Mouse (Mus musculus): ENCODE data around the gene Gpr6. TPM values are rescaled to one million over a fixed set of nuclear protein-coding genes. Genes with fewer than 3 reads are reported as not detected.

Gene Gpr6
- polyA plus RNA-seq, 1 experiment from 2014 or later = not detected

DNA sequence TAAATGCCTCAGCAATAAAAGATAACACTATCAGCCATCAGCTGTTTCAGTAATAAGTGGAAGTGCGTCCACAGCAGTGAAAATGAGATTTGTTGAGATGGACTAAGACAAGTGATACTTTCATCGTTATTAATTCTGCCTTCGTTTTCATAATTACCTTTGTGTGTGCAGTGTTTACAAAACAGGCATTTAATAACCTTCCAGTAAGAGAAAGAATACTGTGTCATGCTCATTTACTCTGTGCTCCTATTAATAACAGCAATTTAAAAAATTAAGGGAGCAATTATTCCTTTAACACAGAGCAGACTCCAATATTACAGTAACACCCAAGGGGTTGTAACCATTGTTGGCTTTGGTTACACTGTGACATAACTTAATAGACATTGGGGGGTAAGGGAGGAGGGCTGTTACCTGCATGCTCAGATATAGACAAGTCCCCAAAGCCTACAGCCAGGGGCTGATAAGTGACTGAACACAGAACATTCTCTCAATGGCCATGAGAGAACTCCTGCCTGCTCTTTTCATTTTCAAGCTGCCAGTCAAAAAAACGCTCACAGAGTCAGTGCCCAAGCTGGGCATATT, 11.7 kb downstream of the Gpr6 start:
- Histone ChIP-seq H3K36me3 (replicated peaks; ENCODE audit: insufficient read depth, low read length) (no peaks in the 10 kb centered on the region), H3K9me3 (ENCODE audit: low read length) (no peaks in the 10 kb centered on the region), H3K4me3 (ENCODE audit: low read depth, low read length) (no peak overlapping the region), H3K27ac (ENCODE audit: low read depth) (no peak overlapping the region), H3K9ac (replicated peaks) (no peak overlapping the region), H3K4me2 (ENCODE audit: low read depth, low read length) (no peak overlapping the region), H3K4me1 (ENCODE audit: insufficient read depth) (no peaks in the 10 kb centered on the region), H3K27me3 (ENCODE audit: insufficient read depth, low read length) (no peaks in the 10 kb centered on the region)
- DNase-seq (no peak), ATAC-seq (no peak)
- TF ChIP-seq EP300 (IDR thresholded peaks at IDR 0.05; ENCODE audit: low read depth) (no peak), CTCF (IDR thresholded peaks at IDR 0.05; ENCODE audit: low read depth) (no peak)
- WGBS (ENCODE audit: insufficient replicate concordance) = 73% methylated on average over 4 of the region's 4 CpGs

DNA sequence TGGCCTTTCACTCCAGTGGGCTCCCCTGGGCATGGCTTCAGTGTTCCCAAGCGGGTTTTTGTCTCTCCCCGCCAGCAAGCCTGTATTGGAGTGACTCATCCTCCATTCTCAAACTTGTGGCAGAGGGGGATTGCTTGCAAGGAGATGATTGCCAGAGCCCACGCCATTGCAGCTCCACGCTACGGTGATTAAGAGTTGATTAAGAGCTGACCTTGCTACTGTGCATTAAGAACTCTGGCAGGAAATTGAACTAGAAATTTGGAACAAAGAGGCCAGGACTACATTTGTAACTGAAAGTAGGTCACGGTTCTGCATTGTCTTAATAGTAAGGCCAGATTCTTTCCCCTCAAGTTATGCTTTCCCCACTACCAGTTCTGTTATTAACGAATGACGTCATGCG, 16.5 kb downstream of the Gpr6 start:
- H3K9ac ChIP-seq (replicated peaks) = no peak overlapping the region
- H3K27ac ChIP-seq (ENCODE audit: low read depth) = no peak overlapping the region
- 78% methylated on average over 9 of the region's 9 CpGs for WGBS (ENCODE audit: insufficient replicate concordance)
- H3K4me1 ChIP-seq (ENCODE audit: insufficient read depth) = no peaks in the 10 kb centered on the region
- DNase-seq (no peak), ATAC-seq (no peak)
- H3K9me3 ChIP-seq (ENCODE audit: low read length) = no peaks in the 10 kb centered on the region
- no peak overlapping the region for H3K4me2 ChIP-seq (ENCODE audit: low read depth, low read length)
- no peak for TF ChIP-seq CTCF (IDR thresholded peaks at IDR 0.05; ENCODE audit: low read depth)
- no peak for TF ChIP-seq EP300 (IDR thresholded peaks at IDR 0.05; ENCODE audit: low read depth)
- no peak overlapping the region for H3K4me3 ChIP-seq (ENCODE audit: low read depth, low read length)
- no peaks in the 10 kb centered on the region for H3K27me3 ChIP-seq (ENCODE audit: insufficient read depth, low read length)
- no peaks in the 10 kb centered on the region for H3K36me3 ChIP-seq (replicated peaks; ENCODE audit: insufficient read depth, low read length)

DNA sequence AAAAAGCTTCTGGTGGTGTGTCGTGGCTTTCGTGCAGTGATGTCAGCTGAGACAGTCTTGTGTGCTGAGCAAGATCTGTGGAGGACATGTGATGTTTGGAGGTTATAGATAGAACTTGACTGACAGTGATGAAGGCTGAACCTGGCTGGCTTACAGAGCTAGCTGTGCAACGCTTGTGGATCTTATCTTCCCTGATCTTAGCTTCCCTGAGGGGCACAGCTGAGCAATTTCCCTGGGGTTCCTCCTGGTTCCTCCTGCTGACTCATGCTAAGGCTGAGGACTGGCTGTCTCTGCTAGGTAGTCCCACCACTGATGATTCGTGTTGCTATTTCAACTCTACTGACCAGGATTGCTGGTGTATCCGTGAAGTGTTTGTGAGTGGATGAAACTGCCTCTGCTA, 18.1 kb downstream of the Gpr6 start:
- H3K9me3 ChIP-seq (ENCODE audit: low read length) = no peaks in the 10 kb centered on the region
- no peak overlapping the region for H3K27ac ChIP-seq (ENCODE audit: low read depth)
- no peaks in the 10 kb centered on the region for H3K36me3 ChIP-seq (replicated peaks; ENCODE audit: insufficient read depth, low read length)
- WGBS (ENCODE audit: insufficient replicate concordance) = 47% methylated on average over 5 of the region's 5 CpGs
- no peaks in the 10 kb centered on the region for H3K4me1 ChIP-seq (ENCODE audit: insufficient read depth)
- H3K4me3 ChIP-seq (ENCODE audit: low read depth, low read length) = no peak overlapping the region
- no peak for ATAC-seq
- DNase-seq = no peak
- no peaks in the 10 kb centered on the region for H3K27me3 ChIP-seq (ENCODE audit: insufficient read depth, low read length)
- TF ChIP-seq CTCF (IDR thresholded peaks at IDR 0.05; ENCODE audit: low read depth) (no peak), EP300 (IDR thresholded peaks at IDR 0.05; ENCODE audit: low read depth) (no peak)
- H3K9ac ChIP-seq (replicated peaks) = no peak overlapping the region
- no peak overlapping the region for H3K4me2 ChIP-seq (ENCODE audit: low read depth, low read length)

DNA sequence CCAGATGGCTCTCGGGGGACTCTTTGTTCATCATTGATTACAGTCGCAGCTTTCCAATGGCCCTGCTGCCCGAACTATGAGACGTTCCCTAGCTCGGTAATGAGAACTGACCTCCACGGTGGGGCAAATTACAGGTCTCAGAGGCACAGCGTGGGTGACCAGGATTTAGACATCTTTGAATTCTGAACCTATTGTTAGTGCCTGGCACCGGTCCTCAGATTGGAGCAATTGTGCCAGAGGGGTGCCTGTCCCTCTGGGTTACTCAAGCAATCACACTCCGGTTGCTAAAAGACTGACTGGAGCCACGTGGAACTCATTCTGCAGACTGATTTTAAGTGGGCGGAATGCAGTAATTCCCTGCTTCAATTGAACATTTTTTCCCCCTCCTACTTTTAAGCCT, 29.8 kb downstream of the Gpr6 start:
- Histone ChIP-seq H3K27ac (ENCODE audit: low read depth) (no peak overlapping the region), H3K36me3 (replicated peaks; ENCODE audit: insufficient read depth, low read length) (no peaks in the 10 kb centered on the region), H3K9me3 (ENCODE audit: low read length) (no peaks in the 10 kb centered on the region), H3K4me2 (ENCODE audit: low read depth, low read length) (no peak overlapping the region), H3K9ac (replicated peaks) (no peak overlapping the region), H3K4me3 (ENCODE audit: low read depth, low read length) (no peak overlapping the region), H3K4me1 (ENCODE audit: insufficient read depth) (no peaks in the 10 kb centered on the region), H3K27me3 (ENCODE audit: insufficient read depth, low read length) (no peaks in the 10 kb centered on the region)
- no peak for DNase-seq
- TF ChIP-seq CTCF (IDR thresholded peaks at IDR 0.05; ENCODE audit: low read depth) = no peak
- no peak for TF ChIP-seq EP300 (IDR thresholded peaks at IDR 0.05; ENCODE audit: low read depth)
- WGBS (ENCODE audit: insufficient replicate concordance) = 81% methylated on average over 11 of the region's 11 CpGs
- ATAC-seq = no peak

DNA sequence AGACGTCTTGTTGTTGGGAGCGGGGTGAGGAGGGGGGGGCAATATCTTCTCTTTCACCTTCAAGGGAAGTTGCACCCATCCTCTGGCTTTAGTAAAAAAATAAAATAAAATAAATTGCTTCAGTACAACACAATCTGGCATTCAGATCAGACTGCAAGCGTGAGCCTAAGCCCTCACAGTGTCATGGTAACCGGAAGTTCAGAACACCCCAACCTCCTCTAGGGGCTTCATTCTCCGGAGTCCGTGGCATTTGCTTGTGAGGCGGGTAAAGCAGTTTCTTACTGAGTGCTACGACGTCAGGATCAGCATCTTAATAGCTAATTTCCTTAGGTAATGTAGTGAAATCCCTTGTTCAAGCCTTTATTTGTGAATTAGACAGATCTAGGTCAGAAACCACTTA, 30.6 kb downstream of the Gpr6 start:
- no peak for ATAC-seq
- no peak overlapping the region for H3K4me2 ChIP-seq (ENCODE audit: low read depth, low read length)
- TF ChIP-seq CTCF (IDR thresholded peaks at IDR 0.05; ENCODE audit: low read depth) (no peak), EP300 (IDR thresholded peaks at IDR 0.05; ENCODE audit: low read depth) (no peak)
- H3K4me1 ChIP-seq (ENCODE audit: insufficient read depth) = no peaks in the 10 kb centered on the region
- H3K36me3 ChIP-seq (replicated peaks; ENCODE audit: insufficient read depth, low read length) = no peaks in the 10 kb centered on the region
- H3K27me3 ChIP-seq (ENCODE audit: insufficient read depth, low read length) = no peaks in the 10 kb centered on the region
- no peak for DNase-seq
- H3K4me3 ChIP-seq (ENCODE audit: low read depth, low read length) = no peak overlapping the region
- no peaks in the 10 kb centered on the region for H3K9me3 ChIP-seq (ENCODE audit: low read length)
- no peak overlapping the region for H3K27ac ChIP-seq (ENCODE audit: low read depth)
- 77% methylated on average over 9 of the region's 9 CpGs for whole genome bisulfite sequencing (ENCODE audit: insufficient replicate concordance)
- no peak overlapping the region for H3K9ac ChIP-seq (replicated peaks)

DNA sequence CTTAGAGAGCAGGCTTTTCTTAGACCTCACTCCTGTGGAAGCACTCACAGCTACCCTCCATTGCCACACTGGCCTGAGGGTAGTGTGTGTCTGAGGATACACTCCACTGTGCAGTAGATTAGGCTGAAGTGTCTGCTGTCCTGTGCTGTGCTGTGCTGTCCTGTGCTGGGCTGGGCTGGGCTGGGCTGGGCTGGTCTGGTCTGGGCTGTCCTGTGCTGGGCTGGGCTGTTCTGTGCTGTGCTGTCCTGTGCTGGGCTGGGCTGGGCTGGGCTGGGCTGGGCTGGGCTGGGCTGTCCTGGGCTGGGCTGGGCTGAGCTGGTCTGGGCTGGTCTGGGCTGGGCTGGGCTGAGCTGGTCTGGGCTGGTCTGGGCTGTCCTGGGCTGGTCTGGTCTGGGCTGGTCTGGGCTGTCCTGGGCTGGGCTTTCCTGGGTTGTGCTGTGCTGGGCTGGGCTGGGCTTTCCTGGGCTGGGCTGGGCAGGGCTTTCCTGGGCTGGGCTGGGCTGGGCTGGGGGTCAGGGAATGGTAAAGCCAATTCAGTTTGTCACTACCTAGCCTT, 31.5 kb downstream of the Gpr6 start:
- Histone ChIP-seq H3K27ac (ENCODE audit: low read depth) (no peak overlapping the region), H3K4me3 (ENCODE audit: low read depth, low read length) (no peak overlapping the region), H3K9me3 (ENCODE audit: low read length) (no peaks in the 10 kb centered on the region), H3K9ac (replicated peaks) (no peak overlapping the region), H3K27me3 (ENCODE audit: insufficient read depth, low read length) (no peaks in the 10 kb centered on the region), H3K4me1 (ENCODE audit: insufficient read depth) (no peaks in the 10 kb centered on the region), H3K36me3 (replicated peaks; ENCODE audit: insufficient read depth, low read length) (no peaks in the 10 kb centered on the region), H3K4me2 (ENCODE audit: low read depth, low read length) (no peak overlapping the region)
- peak; percentile 41; the same call in 1 of the 2 replicates for TF ChIP-seq EP300 (IDR thresholded peaks at IDR 0.05; ENCODE audit: low read depth)
- TF ChIP-seq CTCF (IDR thresholded peaks at IDR 0.05; ENCODE audit: low read depth) = no peak
- peak; percentile 83 for ATAC-seq
- peak; percentile 31 for DNase-seq
